Mouse (Mus musculus): ENCODE data around the gene Gzmd. TPM values are rescaled to one million over a fixed set of nuclear protein-coding genes. Genes with fewer than 3 reads are reported as not detected.
"Not testable (repeated sequence)": the region's sequence is repeated elsewhere in the genome, so short reads cannot be mapped to it uniquely, and the experiment has no call there.

Gzmd gene
- polyA plus RNA-seq, 1 experiment from 2014 or later = not detected

DNA sequence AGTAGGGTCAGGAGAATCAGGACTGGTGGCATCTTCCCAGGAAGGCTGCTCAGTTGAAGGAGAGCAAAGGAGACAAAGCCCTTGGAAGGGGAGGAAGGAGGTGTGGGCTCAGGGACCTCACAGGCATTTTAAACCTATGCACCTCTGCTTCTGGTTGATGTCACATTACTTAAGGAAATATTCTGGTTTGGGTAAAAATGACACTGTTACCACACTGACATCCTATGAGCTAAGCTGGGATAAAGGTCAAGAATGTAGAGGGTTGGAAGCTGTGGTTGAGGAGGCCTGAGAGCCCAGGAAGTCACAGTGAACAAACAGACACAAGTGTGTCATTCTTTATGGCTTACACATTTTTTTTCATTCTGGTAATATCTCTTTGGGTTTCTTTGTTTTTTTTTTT lies 11.9 kb downstream of the Gzmd start, which contains the start of gene Gzme:
TSS of gene Gzme (minus strand) at position 101 of the 400 bp plus-strand sequence.
- H3K9me3 ChIP-seq (replicated peaks) = no peaks in the 10 kb centered on the region
- no peaks in the 10 kb centered on the region for H3K36me3 ChIP-seq
- H3K9ac ChIP-seq = no peak within 1 kb of the TSS
- H3K4me3 ChIP-seq (replicated peaks) = no peak within 1 kb of the TSS
- H3K4me2 ChIP-seq (replicated peaks) = no peak within 1 kb of the TSS
- ATAC-seq (ENCODE audit: insufficient number of reproducible peaks, low FRiP score, low TSS enrichment, low read depth) = no peak
- H3K4me1 ChIP-seq = no peaks in the 10 kb centered on the region
- H3K27me3 ChIP-seq = no peaks in the 10 kb centered on the region
- H3K27ac ChIP-seq (replicated peaks) = no peak within 1 kb of the TSS

DNA sequence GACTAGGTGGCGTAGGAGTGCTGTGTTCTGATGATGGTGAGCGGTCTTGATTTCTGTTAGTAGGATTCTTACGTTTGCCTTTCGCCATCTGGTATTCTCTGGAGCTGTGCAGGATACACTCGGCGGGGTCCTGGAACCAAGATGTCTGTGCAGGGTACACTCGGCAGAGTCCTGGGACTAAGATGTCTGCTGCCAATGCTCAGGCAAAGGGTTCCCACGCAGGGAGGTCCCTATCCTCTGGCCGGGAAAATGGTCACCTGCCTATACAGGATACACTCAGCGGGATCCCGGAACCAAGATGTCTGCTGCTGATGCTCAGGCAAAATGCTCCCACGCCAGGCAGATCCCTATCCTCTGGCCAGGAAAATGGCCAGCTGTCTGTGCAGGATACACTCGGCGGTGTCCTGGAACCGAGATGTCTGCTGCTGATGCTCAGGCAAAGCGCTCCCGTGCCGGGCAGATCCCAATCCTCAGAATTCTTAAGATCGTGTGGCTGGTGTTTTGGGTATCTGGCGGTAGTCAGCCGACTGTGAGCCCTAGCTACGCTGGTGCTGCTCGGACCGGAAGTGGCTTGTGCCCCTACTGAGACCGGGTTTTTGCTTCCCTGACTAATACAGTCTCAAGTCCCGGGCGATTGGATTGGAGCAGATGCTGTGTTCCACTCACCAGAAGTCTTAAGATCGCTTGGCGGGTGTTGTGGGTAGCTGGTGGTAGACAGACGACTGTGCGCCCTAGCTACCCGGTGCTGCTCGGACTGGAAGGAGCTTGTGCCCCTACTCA lies 16.7 kb downstream of the Gzmd start:
- not testable (repeated sequence) for ATAC-seq (ENCODE audit: insufficient number of reproducible peaks, low FRiP score, low TSS enrichment, low read depth)

DNA sequence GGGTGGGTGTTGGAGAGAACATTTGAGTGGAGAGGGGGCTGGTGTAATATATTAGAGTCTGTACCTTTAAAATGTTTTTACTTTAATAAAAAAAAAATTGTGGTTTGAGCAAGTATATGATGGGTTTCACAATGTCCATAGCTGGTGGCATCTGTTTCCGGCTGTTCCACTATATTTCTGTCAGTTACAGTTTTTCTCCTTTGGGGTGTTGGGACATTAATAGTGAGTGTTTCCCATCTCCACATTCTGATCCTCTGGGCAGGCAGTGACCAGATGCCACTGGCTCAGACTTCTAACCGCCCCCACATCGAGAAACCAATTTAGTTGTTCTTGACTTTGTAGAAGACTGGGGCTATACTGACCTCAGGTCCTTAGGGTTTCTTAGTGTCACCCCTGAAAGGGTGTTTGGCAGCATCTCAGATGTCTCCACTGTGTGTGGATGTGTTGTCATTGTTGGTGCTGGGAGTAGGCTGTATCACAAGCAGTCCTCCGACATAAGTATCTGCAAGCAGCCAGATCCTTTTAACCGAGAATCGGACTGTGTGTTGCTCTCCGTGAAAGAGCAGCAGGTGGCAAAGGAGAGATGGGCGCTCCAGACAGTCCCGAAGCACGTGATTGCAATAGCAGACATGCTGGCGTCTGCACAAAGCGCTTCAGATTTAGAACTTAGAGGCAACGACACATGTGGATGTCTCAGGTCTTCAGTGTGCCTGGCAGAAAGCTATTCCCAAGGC lies 26.8 kb downstream of the Gzmd start:
- 74% methylated on average over 13 of the region's 13 CpGs for WGBS
- Histone ChIP-seq H3K4me2 (replicated peaks) (no peak overlapping the region), H3K9ac (no peak overlapping the region), H3K4me1 (no peaks in the 10 kb centered on the region), H3K9me3 (replicated peaks) (no peaks in the 10 kb centered on the region), H3K36me3 (no peaks in the 10 kb centered on the region), H3K4me3 (replicated peaks) (no peak overlapping the region), H3K27ac (replicated peaks) (no peak overlapping the region), H3K27me3 (no peaks in the 10 kb centered on the region)
- ATAC-seq (ENCODE audit: insufficient number of reproducible peaks, low FRiP score, low TSS enrichment, low read depth) = no peak

More for the DNA sequence above, 16.7 kb downstream of the Gzmd start:
- H3K9ac ChIP-seq; H3K27ac ChIP-seq (replicated peaks); H3K4me3 ChIP-seq (replicated peaks); H3K4me2 ChIP-seq (replicated peaks); H3K36me3 ChIP-seq; H3K27me3 ChIP-seq; H3K4me1 ChIP-seq; H3K9me3 ChIP-seq (replicated peaks): not testable (repeated sequence)
- 90% methylated on average over 33 of the region's 33 CpGs for WGBS

DNA sequence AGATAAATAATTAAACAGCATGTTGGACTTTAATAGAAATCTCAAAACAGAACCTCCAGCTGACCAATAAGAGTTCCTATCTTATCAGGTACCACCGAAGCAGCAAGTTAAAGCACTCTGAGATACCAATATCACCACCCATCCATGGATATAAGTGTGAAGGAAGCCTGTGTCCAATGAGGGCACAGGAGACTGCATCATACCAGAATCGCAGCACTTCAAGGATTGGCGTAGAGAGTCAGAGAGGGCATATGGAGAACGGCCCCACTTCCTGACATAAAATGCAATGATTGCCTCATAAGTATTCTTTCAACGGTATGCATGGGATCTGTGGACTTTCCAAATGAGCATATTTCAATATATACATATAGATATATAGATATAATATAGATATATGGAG lies 27.4 kb downstream of the Gzmd start:
- no peaks in the 10 kb centered on the region for H3K27me3 ChIP-seq
- H3K9ac ChIP-seq = no peak overlapping the region
- no peak overlapping the region for H3K4me3 ChIP-seq (replicated peaks)
- ATAC-seq (ENCODE audit: insufficient number of reproducible peaks, low FRiP score, low TSS enrichment, low read depth) = no peak
- no peaks in the 10 kb centered on the region for H3K4me1 ChIP-seq
- no peaks in the 10 kb centered on the region for H3K9me3 ChIP-seq (replicated peaks)
- no peaks in the 10 kb centered on the region for H3K36me3 ChIP-seq
- WGBS = 87% methylated on average over 5 of the region's 5 CpGs
- no peak overlapping the region for H3K4me2 ChIP-seq (replicated peaks)
- H3K27ac ChIP-seq (replicated peaks) = no peak overlapping the region

DNA sequence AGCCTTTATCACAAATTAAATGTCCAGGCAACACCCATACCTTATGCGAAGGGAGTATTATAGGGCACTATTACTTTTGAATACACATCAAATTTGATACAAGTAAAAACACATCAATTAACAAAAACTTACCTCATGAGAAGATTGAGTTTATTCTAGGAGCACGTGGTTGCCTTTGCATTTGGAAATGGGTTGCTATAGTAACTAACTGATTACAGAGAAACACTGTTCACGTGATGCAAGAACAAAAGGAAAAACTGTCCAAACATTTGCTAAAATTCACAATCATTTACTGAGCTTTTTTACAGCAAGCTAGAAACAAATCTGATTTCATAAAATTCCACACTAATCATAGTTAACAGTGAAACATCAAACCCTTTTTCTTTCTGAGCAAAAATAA lies 29.0 kb downstream of the Gzmd start:
- Histone ChIP-seq H3K27me3 (no peaks in the 10 kb centered on the region), H3K9ac (no peak overlapping the region), H3K36me3 (no peaks in the 10 kb centered on the region), H3K27ac (replicated peaks) (no peak overlapping the region), H3K4me2 (replicated peaks) (no peak overlapping the region), H3K9me3 (replicated peaks) (no peaks in the 10 kb centered on the region), H3K4me3 (replicated peaks) (no peak overlapping the region), H3K4me1 (no peaks in the 10 kb centered on the region)
- ATAC-seq (ENCODE audit: insufficient number of reproducible peaks, low FRiP score, low TSS enrichment, low read depth) = no peak
- WGBS = 50% methylated on average over 3 of the region's 3 CpGs

DNA sequence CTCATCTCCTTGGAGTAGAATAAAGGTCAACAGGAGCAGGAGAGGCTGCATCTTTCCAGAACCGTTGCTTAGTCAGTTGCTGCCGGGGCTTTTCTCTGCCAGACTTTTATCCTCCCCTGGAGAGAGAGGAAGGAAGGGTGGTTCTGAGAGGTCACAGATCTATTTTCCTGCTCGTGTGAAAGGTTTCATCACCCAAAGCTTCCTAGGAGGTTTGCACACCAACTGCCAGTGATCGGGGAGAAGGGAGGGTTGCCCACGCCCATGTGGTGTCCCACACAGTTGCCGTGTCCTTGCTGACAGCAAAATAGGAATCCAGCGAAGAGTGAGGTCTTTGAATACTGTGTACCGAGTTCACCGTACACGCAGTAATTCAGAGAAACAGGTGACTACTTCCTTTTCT lies 30.0 kb downstream of the Gzmd start, which contains the start of gene Ctsg:
TSS of gene Ctsg (minus strand) at position 189 of the 400 bp plus-strand sequence.
- no peak within 1 kb of the TSS for H3K4me2 ChIP-seq (replicated peaks)
- H3K27ac ChIP-seq (replicated peaks) = no peak within 1 kb of the TSS
- no peak for ATAC-seq (ENCODE audit: insufficient number of reproducible peaks, low FRiP score, low TSS enrichment, low read depth)
- no peaks in the 10 kb centered on the region for H3K36me3 ChIP-seq
- 74% methylated on average over 10 of the region's 10 CpGs for WGBS
- no peaks in the 10 kb centered on the region for H3K9me3 ChIP-seq (replicated peaks)
- no peaks in the 10 kb centered on the region for H3K4me1 ChIP-seq
- no peak within 1 kb of the TSS for H3K4me3 ChIP-seq (replicated peaks)
- no peak within 1 kb of the TSS for H3K9ac ChIP-seq
- H3K27me3 ChIP-seq = no peaks in the 10 kb centered on the region

DNA sequence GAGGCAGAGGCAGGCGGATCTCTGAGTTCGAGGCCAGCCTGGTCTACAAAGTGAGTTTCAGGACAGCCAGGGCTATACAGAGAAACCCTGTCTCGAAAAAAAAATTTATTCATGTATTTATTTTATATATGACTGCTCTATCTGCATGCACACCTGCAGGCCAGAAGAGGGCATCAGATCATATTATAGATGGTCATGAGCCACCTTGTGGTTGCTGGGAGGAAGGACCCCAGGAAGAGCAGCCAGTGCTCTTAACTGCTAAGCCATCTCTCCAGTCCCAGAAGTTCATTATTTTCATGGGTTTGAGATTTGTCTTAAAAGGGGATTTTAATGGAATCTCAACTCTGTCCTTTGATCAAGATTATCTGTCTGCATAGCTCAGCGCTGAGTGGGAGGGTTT lies 33.5 kb downstream of the Gzmd start:
- H3K27me3 ChIP-seq = no peaks in the 10 kb centered on the region
- no peak overlapping the region for H3K27ac ChIP-seq (replicated peaks)
- no peak for ATAC-seq (ENCODE audit: insufficient number of reproducible peaks, low FRiP score, low TSS enrichment, low read depth)
- no peaks in the 10 kb centered on the region for H3K4me1 ChIP-seq
- no peaks in the 10 kb centered on the region for H3K9me3 ChIP-seq (replicated peaks)
- H3K4me2 ChIP-seq (replicated peaks) = no peak overlapping the region
- no peak overlapping the region for H3K9ac ChIP-seq
- WGBS = 77% methylated on average over 4 of the region's 4 CpGs
- no peak overlapping the region for H3K4me3 ChIP-seq (replicated peaks)
- H3K36me3 ChIP-seq = no peaks in the 10 kb centered on the region

DNA sequence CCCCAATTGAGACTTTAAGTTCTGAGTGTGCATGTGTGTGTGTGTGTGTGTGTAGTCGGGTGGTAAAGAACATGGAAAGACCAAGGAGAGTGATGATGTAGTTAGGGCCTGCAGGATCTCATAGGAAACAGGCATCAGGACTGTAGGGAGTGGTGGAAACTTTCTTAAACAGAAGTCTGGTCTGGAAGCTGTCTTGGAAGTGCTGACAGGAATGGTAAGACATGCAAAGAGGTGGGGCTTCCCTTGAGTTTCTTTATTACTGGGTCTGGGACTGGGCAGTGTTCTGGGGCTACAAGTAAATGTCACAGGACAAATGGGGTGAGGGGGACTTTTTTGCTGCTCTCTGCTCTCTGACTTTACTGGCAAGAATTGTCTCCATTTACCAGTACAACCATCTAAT lies 34.8 kb downstream of the Gzmd start:
- Histone ChIP-seq H3K9me3 (replicated peaks) (no peaks in the 10 kb centered on the region), H3K4me1 (no peaks in the 10 kb centered on the region), H3K4me2 (replicated peaks) (no peak overlapping the region), H3K36me3 (no peaks in the 10 kb centered on the region), H3K9ac (no peak overlapping the region), H3K4me3 (replicated peaks) (no peak overlapping the region), H3K27me3 (no peaks in the 10 kb centered on the region), H3K27ac (replicated peaks) (no peak overlapping the region)
- ATAC-seq (ENCODE audit: insufficient number of reproducible peaks, low FRiP score, low TSS enrichment, low read depth) = no peak
- 73% methylated on average over 1 of the region's 1 CpGs for WGBS

DNA sequence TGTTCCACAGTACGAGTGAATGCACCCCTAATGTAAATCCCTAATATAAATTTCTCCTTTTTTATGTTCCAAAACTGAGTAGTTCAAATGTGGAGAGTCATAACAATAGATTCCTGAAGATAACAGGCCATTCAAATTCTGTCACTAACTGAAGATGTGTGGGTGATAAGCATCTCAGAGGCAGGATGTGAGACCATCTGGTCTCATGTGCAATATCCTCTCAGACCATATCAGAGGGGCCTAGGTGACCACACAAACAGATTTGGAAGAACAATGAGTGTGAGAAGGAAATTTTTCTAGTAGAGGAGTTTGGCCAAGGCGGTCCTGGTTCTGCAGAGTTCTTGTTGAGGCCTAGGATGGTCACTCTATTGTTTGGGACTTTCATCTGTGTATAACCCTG lies 39.1 kb downstream of the Gzmd start:
- Histone ChIP-seq H3K4me2 (replicated peaks) (no peak overlapping the region), H3K27me3 (no peaks in the 10 kb centered on the region), H3K9me3 (replicated peaks) (no peaks in the 10 kb centered on the region), H3K9ac (no peak overlapping the region), H3K27ac (replicated peaks) (no peak overlapping the region), H3K4me3 (replicated peaks) (no peak overlapping the region), H3K36me3 (no peaks in the 10 kb centered on the region), H3K4me1 (no peaks in the 10 kb centered on the region)
- WGBS = 77% methylated on average over 2 of the region's 2 CpGs
- no peak for ATAC-seq (ENCODE audit: insufficient number of reproducible peaks, low FRiP score, low TSS enrichment, low read depth)

DNA sequence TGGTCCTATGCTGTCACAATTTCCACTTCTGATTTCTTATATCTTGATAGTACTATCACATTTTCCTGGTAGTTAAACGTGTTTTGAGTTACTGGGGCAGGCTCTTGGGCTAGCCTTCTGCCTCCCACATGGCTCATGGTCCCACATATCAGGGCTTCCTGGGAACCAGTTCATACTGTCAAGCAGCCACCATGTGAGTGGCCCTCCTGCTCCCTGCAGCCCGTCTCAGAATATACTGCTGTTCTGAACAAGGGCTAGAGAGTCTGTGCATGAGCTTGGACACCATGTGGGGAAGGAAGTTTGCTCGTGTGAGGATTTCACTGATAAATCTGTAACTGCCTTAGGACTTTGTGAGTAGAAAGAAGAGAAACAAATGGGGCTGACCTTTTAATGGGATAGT lies 45.7 kb downstream of the Gzmd start:
- no peak overlapping the region for H3K9ac ChIP-seq
- no peak overlapping the region for H3K4me2 ChIP-seq (replicated peaks)
- WGBS = 69% methylated on average over 3 of the region's 3 CpGs
- H3K9me3 ChIP-seq (replicated peaks) = no peaks in the 10 kb centered on the region
- no peaks in the 10 kb centered on the region for H3K27me3 ChIP-seq
- no peaks in the 10 kb centered on the region for H3K36me3 ChIP-seq
- H3K27ac ChIP-seq (replicated peaks) = no peak overlapping the region
- no peak overlapping the region for H3K4me3 ChIP-seq (replicated peaks)
- ATAC-seq (ENCODE audit: insufficient number of reproducible peaks, low FRiP score, low TSS enrichment, low read depth) = no peak
- no peaks in the 10 kb centered on the region for H3K4me1 ChIP-seq

DNA sequence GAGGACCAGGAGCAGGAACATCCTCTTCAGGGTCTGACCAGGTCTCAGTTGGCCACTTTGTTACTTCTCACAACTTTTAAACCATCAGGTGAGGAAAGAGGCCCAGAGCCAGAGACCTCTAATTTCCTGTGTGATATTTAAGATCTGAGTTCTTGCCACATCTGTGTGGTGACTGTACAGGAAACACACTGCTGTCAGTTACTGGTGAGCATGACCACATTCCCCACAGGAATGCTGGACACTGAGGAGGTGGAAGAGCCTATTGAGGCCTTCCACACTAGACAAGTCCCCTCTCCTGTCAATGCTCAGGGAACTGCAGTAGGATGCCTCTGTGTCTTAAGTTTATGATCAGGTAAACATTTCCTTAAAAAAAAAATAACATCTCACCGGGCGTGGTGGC lies 47.2 kb downstream of the Gzmd start, which contains the start of gene Mcpt8:
TSS of gene Mcpt8 (minus strand) at position 107 of the 400 bp plus-strand sequence.
- Histone ChIP-seq H3K4me2 (replicated peaks) (no peak within 1 kb of the TSS), H3K9ac (no peak within 1 kb of the TSS), H3K27ac (replicated peaks) (no peak within 1 kb of the TSS), H3K4me3 (replicated peaks) (no peak within 1 kb of the TSS), H3K9me3 (replicated peaks) (no peaks in the 10 kb centered on the region), H3K36me3 (no peaks in the 10 kb centered on the region), H3K4me1 (no peaks in the 10 kb centered on the region), H3K27me3 (no peaks in the 10 kb centered on the region)
- 95% methylated on average over 2 of the region's 2 CpGs for WGBS
- no peak for ATAC-seq (ENCODE audit: insufficient number of reproducible peaks, low FRiP score, low TSS enrichment, low read depth)

Measured in embryonic facial prominence, embryonic 15.5 days (tissue).